Comparison of ENCODE assay signal across 26 mouse cellular contexts in the genomic region with DNA sequence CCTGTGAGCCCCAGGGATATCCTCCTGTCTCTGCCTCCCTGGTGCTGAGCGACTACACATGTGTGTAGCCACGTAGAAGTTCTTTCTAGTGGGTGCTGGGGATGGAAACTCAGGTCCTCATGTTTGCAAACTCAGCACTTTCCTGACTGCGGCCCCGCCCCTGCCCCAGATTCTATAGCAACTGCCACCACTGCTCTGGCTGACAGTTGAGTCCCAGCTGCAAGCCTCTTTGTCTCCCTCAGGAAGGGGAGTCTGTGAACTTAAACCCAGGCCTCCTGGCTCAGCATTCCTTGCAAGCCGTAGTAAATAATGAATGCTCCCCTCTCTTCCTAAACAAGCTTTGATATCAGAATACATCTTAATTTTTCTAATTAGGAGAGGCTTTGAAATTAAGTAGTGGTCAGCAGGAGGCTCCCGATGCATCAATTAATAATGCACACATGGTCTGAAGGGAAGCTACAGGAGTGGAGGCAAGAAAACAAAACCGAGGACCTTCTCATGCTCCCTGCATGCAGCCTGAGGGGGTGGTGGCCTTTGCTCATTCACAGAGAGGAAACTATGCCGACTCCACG.
DNase-seq lines count a peak whose midpoint lies in the region; ATAC-seq lines count a peak whose summit lies in the region.
"Had no signal": no experiment of that assay in that cellular context is flagged by ENCODE, and none has a peak within 500 bp of the region (broad histone marks: within the 10 kb centered on the region; RNA-seq: fewer than 3 reads in every experiment).

No protein-coding gene starts in this region.

- H3K27ac ChIP-seq in forebrain, embryonic 10.5 days: peak overlapping the region; percentile 66
- H3K27ac ChIP-seq in forebrain, embryonic 16.5 days (ENCODE audit: low read length): no peak overlapping the region
- peak overlapping the region; percentile 52; the same call in 1 of the 2 replicates for H3K27ac ChIP-seq in midbrain, embryonic 10.5 days (replicated peaks)
- H3K27ac ChIP-seq in midbrain, embryonic 16.5 days (ENCODE audit: low read length): no peak overlapping the region
- H3K27ac ChIP-seq: embryonic facial prominence, embryonic 15.5 days; heart, adult 2 months; hindbrain, postnatal 0 days; intestine, embryonic 15.5 days; liver, embryonic 12.5 days; neural tube, embryonic 12.5 days had no signal

- 57% methylated on average over 9 of the region's 9 CpGs for WGBS in forebrain, embryonic 10.5 days
- whole genome bisulfite sequencing in forebrain, embryonic 16.5 days: 32% methylated on average over 9 of the region's 9 CpGs
- 78% methylated on average over 9 of the region's 9 CpGs for WGBS in midbrain, embryonic 10.5 days
- 43% methylated on average over 9 of the region's 9 CpGs for WGBS in midbrain, embryonic 16.5 days

- no peaks in the 10 kb centered on the region for H3K27me3 ChIP-seq in forebrain, embryonic 10.5 days (ENCODE audit: poor library complexity, severe bottlenecking)
- H3K27me3 ChIP-seq in forebrain, embryonic 16.5 days (replicated peaks; ENCODE audit: control insufficient read depth, insufficient read depth, low read length): no peaks in the 10 kb centered on the region
- H3K27me3 ChIP-seq in midbrain, embryonic 10.5 days (ENCODE audit: low read depth, poor library complexity, severe bottlenecking): no peaks in the 10 kb centered on the region
- no peaks in the 10 kb centered on the region for H3K27me3 ChIP-seq in midbrain, embryonic 16.5 days (ENCODE audit: control insufficient read depth, insufficient read depth, low read depth, low read length)
- H3K27me3 ChIP-seq: embryonic facial prominence, embryonic 15.5 days; heart, embryonic 12.5 days; intestine, embryonic 15.5 days; liver, embryonic 12.5 days; neural tube, embryonic 12.5 days had no signal

- ATAC-seq in forebrain, embryonic 16.5 days: no peak
- ATAC-seq in midbrain, embryonic 16.5 days: no peak
- ATAC-seq: hindbrain, postnatal 0 days; intestine, embryonic 15.5 days; liver, embryonic 12.5 days; lung, postnatal 0 days had no signal

- no peak for DNase-seq in forebrain, embryonic 10.5 days (ENCODE audit: extremely low spot score, low spot score)
- DNase-seq in midbrain, embryonic 10.5 days (ENCODE audit: low spot score): no peak
- DNase-seq in ZHBTc4 (ENCODE audit: low read depth, low spot score): peak; percentile 69
- DNase-seq in retina, postnatal 1 day: peak; percentile 93
- no peak for DNase-seq in urinary bladder, postnatal 36 days (ENCODE audit: low spot score in 2 of 2)
- no peak for DNase-seq in left cerebral cortex, adult 9 months (ENCODE audit: low spot score in 2 of 2)
- DNase-seq: adrenal gland, postnatal 25 days; cerebellum, adult 18-20 months; cerebellum, postnatal 10 days; heart, adult 2 months; heart, postnatal 4 days; kidney, adult 2 months; kidney, postnatal 4 days; left cerebral cortex, postnatal 4 days; lung, adult 18-20 months; lung, postnatal 4 days; midbrain, embryonic 14.5 days had no signal

- peaks cover 10% of the 10 kb centered on the region for H3K36me3 ChIP-seq in forebrain, embryonic 10.5 days (replicated peaks)
- no peaks in the 10 kb centered on the region for H3K36me3 ChIP-seq in forebrain, embryonic 16.5 days (ENCODE audit: control insufficient read depth, insufficient read depth)
- no peaks in the 10 kb centered on the region for H3K36me3 ChIP-seq in midbrain, embryonic 10.5 days
- H3K36me3 ChIP-seq in midbrain, embryonic 16.5 days (ENCODE audit: control insufficient read depth, insufficient read depth, low read length): no peaks in the 10 kb centered on the region
- H3K36me3 ChIP-seq: embryonic facial prominence, embryonic 15.5 days; heart, embryonic 12.5 days; intestine, embryonic 15.5 days; liver, embryonic 12.5 days; neural tube, embryonic 12.5 days had no signal

- no peaks in the 10 kb centered on the region for H3K9me3 ChIP-seq in forebrain, embryonic 10.5 days
- H3K9me3 ChIP-seq in forebrain, embryonic 16.5 days (ENCODE audit: control insufficient read depth, low read length): no peaks in the 10 kb centered on the region
- H3K9me3 ChIP-seq in midbrain, embryonic 10.5 days (replicated peaks): no peaks in the 10 kb centered on the region
- no peaks in the 10 kb centered on the region for H3K9me3 ChIP-seq in midbrain, embryonic 16.5 days (replicated peaks; ENCODE audit: control insufficient read depth, low read length, poor library complexity, severe bottlenecking)
- H3K9me3 ChIP-seq: embryonic facial prominence, embryonic 15.5 days; heart, embryonic 12.5 days; intestine, embryonic 15.5 days; neural tube, embryonic 12.5 days had no signal

- H3K4me1 ChIP-seq in forebrain, embryonic 10.5 days: peaks cover 12% of the 10 kb centered on the region
- H3K4me1 ChIP-seq in forebrain, embryonic 16.5 days (replicated peaks; ENCODE audit: control insufficient read depth, insufficient read depth, low read length): no peaks in the 10 kb centered on the region
- H3K4me1 ChIP-seq in midbrain, embryonic 10.5 days: peaks cover 11% of the 10 kb centered on the region; the same call in 1 of the 2 replicates
- no peaks in the 10 kb centered on the region for H3K4me1 ChIP-seq in midbrain, embryonic 16.5 days (ENCODE audit: control insufficient read depth, insufficient read depth, low read length)
- H3K4me1 ChIP-seq: embryonic facial prominence, embryonic 15.5 days; heart, embryonic 12.5 days; intestine, embryonic 15.5 days; liver, embryonic 12.5 days had no signal

- no peak overlapping the region for H3K4me3 ChIP-seq in forebrain, embryonic 10.5 days
- H3K4me3 ChIP-seq in forebrain, embryonic 16.5 days (replicated peaks; ENCODE audit: low read length): no peak overlapping the region
- no peak overlapping the region for H3K4me3 ChIP-seq in midbrain, embryonic 10.5 days
- no peak overlapping the region for H3K4me3 ChIP-seq in midbrain, embryonic 16.5 days (ENCODE audit: low read depth, low read length)
- H3K4me3 ChIP-seq: embryonic facial prominence, embryonic 15.5 days; heart, adult 2 months; heart, embryonic 12.5 days; intestine, embryonic 15.5 days; liver, embryonic 12.5 days; neural tube, embryonic 12.5 days had no signal

- no peak overlapping the region for H3K9ac ChIP-seq in forebrain, embryonic 16.5 days (replicated peaks; ENCODE audit: low read depth, low read length)
- H3K9ac ChIP-seq in midbrain, embryonic 16.5 days (ENCODE audit: low read depth, low read length): no peak overlapping the region
- H3K9ac ChIP-seq: embryonic facial prominence, embryonic 15.5 days; heart, embryonic 12.5 days; intestine, embryonic 15.5 days; liver, embryonic 12.5 days; neural tube, embryonic 12.5 days had no signal

- H3K4me2 ChIP-seq in forebrain, embryonic 16.5 days (ENCODE audit: low read length): no peak overlapping the region
- no peak overlapping the region for H3K4me2 ChIP-seq in midbrain, embryonic 16.5 days (ENCODE audit: low read length)
- H3K4me2 ChIP-seq: embryonic facial prominence, embryonic 15.5 days; heart, embryonic 12.5 days; intestine, embryonic 15.5 days; liver, embryonic 12.5 days; neural tube, embryonic 12.5 days had no signal

Comparison
In these comparisons a context has a peak if more than half of its experiments do, and no peak if none do; other contexts are left out.
1. H3K27ac ChIP-seq: peak in forebrain, embryonic 10.5 days (single experiment) and midbrain, embryonic 10.5 days (single experiment); none in forebrain, embryonic 16.5 days (single experiment) and midbrain, embryonic 16.5 days (single experiment).
2. DNase-seq: peak in ZHBTc4 (single experiment) and retina, postnatal 1 day (single experiment); none in forebrain, embryonic 10.5 days (single experiment), midbrain, embryonic 10.5 days (single experiment), urinary bladder, postnatal 36 days (0 of 2) and left cerebral cortex, adult 9 months (0 of 2).